Mouse (Mus musculus) bone marrow, adult 2 months (tissue): ENCODE measurements around the gene Ppef2. TPM values are rescaled to one million over a fixed set of nuclear protein-coding genes. Genes with fewer than 3 reads are reported as not detected.
A peak's percentile ranks its signal among the peaks of the same experiment; 100 is the strongest.

Experiments
- H3K27ac ChIP-seq: fragments of 200-500 bp; 2 replicates; pipeline ENCODE4 v1.5.1; 2012; ENCODE audit warnings: low read depth, mild to moderate bottlenecking, control low read depth, inconsistent platforms, low read length; ENCODE audit not compliant: control insufficient read depth, poor library complexity, insufficient read depth
- H3K4me1 ChIP-seq: fragments of 200-500 bp; 2 replicates; pipeline ENCODE4 v1.6.1; 2011; ENCODE audit warnings: low read length; ENCODE audit not compliant: control insufficient read depth, insufficient read depth
- H3K4me3 ChIP-seq: fragments of 200-500 bp; replicated peaks from 2 replicates; pipeline ENCODE3; 2011; ENCODE audit warnings: mild to moderate bottlenecking, low read depth, low read length, control low read depth; ENCODE audit not compliant: control insufficient read depth
- CTCF ChIP-seq: fragments of 200-500 bp; IDR thresholded peaks from 2 replicates; pipeline ENCODE4 v1.5.1; 2011; ENCODE audit warnings: low read length, control low read depth; ENCODE audit not compliant: control insufficient read depth, insufficient read depth
- POLR2A ChIP-seq: fragments of 200-500 bp; IDR thresholded peaks from 2 replicates; pipeline ENCODE4 v1.6.1; 2011; ENCODE audit warnings: low read depth, mild to moderate bottlenecking, control low read depth, low read length, borderline replicate concordance; ENCODE audit not compliant: control insufficient read depth
- WGBS: fragments of 180-500 bp; shearing (Covaris S2); methylation state at CpG from one replicate; pipeline ENCODE4 v1.1.7; 2018; 5-methylcytosine and 5-hydroxymethylcytosine counted together
- polyA plus RNA-seq: library from polyadenylated mRNA; stranded (reverse); fragments of >200 nt; gene quantifications from 2 replicates; pipeline ENCODE4 v1.2.4, GENCODE M21; 2011; ENCODE audit warnings: low replicate concordance; ENCODE audit not compliant: missing spikeins, insufficient read depth, insufficient read length

The Ppef2 gene
- polyA plus RNA-seq, 1 experiment: not detected

DNA sequence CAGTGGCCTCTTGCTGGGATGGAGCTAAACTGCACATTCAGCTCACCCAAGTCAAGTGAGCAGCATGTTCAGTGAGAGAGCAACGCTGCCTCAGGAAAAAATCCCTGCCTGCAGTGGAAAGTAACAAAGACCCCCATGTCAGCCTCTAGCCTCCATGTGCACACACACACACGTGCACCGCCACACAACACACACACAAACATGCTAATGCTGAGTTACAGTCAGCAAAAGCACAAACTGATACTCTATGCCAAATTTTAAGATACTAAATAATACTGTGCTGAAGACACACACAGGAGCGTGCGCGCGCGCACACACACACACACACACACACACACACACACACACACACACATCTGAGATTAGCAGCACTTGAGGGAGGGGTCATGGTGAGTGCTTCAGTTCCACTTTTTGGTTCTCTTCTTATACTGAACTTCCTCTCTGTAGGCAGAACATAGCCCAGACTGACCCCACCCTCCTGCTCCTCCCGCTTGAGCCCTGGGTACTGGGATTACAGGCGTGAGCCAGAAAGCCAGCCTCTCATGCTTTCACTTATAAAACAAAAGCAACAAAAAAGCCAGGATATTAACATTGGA, 23.0 kb upstream of the Ppef2 start:
- WGBS: 9% methylated on average over 10 of the region's 10 CpGs
- H3K4me3 ChIP-seq: peak overlapping the region; percentile 27
- H3K27ac ChIP-seq: peak overlapping the region; percentile 51; the same call in 1 of the 2 replicates
- no peak for TF ChIP-seq CTCF
- no peak for TF ChIP-seq POLR2A
- H3K4me1 ChIP-seq: peaks cover 7% of the 10 kb centered on the region

DNA sequence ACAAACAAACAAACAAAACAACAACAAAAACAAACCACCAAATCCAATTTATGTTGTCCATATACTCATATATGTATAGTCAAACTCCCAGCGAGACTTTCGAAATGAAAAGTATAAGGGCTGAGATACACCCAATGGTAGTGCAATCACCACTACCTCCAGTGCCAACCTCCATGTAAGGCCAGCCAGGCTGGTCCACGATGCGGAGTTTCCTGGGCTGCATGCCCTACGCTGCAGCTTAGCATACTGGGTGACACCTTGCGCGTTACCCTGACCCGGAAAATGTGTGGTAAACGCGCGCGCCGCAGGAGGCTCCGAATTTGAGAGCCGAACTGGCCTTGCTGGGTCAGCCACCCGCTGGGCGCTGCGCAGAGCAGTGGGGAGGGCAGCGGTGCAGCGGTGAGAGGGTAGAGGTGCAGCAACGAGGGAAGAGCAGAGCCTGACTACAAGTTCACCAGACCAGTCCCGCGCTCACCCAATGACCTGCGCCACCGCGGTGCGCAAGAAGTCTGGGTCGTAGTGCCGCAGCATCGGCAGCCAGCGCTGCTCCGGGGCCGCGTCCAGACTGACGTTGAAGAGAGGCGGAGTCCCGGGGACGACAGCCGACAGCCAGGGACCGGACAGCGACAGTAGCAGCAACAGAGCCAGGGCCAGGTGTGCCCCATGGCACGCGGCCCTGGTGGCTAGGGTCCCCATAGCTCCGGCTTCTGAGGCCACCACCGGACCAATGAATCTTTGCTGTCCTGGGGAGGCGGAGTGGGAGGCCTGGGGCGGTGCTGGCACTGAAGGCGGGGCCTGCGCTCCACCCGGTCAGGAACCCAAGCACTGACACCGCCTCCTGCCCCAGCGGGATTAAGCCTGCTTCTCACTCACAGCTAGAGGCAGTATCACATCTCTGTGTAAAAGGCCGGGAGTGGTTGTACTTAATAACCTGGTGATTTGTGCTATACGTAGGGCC, 21.6 kb upstream of the Ppef2 start, which contains the start of gene Naaa:
Gene Naaa (minus strand): TSS at position 734 of the 958 bp plus-strand sequence.
- Histone ChIP-seq H3K4me3 (peak within 1 kb of the TSS; percentile 77), H3K4me1 (peaks cover 5% of the 10 kb centered on the region), H3K27ac (peak within 1 kb of the TSS; percentile 88)
- WGBS: 1% methylated on average over 54 of the region's 54 CpGs
- TF ChIP-seq POLR2A (peak; percentile 84; the same call in 1 of the 2 replicates), CTCF (peak; percentile 46; the same call in 1 of the 2 replicates)

DNA sequence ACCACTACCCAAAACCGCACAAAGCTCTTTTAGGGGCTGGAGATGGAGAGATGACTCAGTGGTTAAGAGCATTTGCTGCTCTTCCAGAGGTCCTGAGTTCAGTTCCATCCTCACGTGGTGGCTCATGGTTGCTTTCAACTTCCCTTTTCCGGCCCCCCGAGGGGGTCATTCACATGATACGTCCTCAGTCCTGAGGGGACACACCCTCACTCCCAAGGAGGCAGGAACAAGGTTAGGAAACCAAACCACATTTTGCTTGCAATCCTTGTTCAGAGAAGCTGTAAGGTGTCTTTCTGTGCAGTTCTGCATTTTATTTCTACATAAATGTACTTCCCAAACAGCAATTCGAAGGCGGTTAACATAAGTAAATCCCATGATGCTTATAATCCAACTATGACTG, 14.4 kb upstream of the Ppef2 start:
- no peak for TF ChIP-seq POLR2A
- TF ChIP-seq CTCF: no peak
- peaks cover 3% of the 10 kb centered on the region for H3K4me1 ChIP-seq
- H3K4me3 ChIP-seq: no peak overlapping the region
- no peak overlapping the region for H3K27ac ChIP-seq
- whole genome bisulfite sequencing: 36% methylated on average over 7 of the region's 7 CpGs

DNA sequence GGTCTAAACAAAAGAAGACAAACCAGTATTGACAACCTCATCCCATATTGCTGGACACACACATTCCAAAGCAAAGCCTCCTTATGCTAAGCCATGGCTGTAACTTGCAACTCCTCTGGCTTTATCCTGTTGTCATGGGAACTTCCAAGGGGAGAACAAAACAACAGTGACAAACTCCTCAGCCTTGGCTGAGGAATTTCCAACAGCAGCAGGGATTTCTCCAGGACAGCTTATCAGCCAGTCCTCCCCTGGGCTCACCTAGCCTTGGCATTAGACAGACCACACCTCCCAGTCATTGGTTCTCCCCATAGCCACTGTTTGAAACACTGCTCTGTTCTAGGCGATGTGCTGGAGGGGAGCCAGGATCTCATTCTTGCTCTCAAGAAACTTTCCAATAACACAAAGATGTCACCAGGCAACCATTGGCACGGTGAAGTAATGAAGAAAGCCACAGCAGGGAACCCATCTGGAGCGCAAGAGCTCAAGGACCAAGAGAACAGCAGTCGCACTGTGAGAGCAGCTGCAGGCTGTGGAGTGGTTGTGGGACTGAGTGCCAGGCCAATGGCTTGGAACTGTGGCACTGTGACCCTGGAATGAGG, 7.8 kb upstream of the Ppef2 start:
- H3K27ac ChIP-seq: no peak overlapping the region
- no peak overlapping the region for H3K4me3 ChIP-seq
- peaks cover 2% of the 10 kb centered on the region; the same call in 1 of the 2 replicates for H3K4me1 ChIP-seq
- TF ChIP-seq CTCF (no peak), POLR2A (no peak)
- 81% methylated on average over 4 of the region's 4 CpGs for WGBS

DNA sequence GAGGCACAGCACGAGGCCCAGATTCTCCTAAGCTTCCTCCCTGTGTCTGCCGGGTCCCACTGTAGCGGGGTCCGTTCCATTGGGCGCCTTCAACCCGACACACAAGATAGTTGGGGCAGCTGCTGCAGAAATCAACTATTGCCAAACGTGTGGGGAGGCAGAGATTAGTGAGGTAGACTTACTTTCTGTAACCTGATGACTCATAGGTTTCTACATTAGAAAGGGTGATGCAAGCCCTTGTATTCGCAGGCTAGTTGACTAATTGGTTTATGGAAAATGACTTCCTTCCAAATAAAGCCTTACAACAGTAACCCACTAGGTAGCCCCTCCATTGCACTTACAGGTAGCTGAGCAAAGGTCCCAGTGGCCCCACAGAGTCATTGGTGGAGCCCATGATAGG, 6.6 kb upstream of the Ppef2 start:
- no peak overlapping the region for H3K27ac ChIP-seq
- no peak for TF ChIP-seq CTCF
- TF ChIP-seq POLR2A: no peak
- WGBS: 63% methylated on average over 8 of the region's 8 CpGs
- H3K4me3 ChIP-seq: no peak overlapping the region
- peaks cover 2% of the 10 kb centered on the region; the same call in 1 of the 2 replicates for H3K4me1 ChIP-seq

DNA sequence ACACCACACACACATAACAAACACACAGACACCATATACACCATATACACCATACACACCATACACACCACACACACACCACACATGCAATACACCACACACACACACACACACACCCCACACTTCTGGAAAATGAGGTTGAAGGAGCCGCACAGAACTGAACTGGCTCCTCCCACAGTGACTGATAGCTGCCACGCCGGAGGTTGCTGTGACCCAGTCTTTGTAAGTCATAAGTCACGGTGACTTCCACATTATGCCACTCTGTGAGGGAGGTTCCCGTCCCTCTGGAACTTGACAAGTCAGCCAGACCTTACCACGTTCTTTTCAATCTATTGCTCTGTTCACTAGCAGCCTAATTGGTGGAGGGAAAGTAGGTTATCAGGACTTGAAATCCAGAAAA, 1.6 kb downstream of the Ppef2 start:
- no peaks in the 10 kb centered on the region for H3K4me1 ChIP-seq
- 9% methylated on average over 6 of the region's 6 CpGs for WGBS
- no peak overlapping the region for H3K4me3 ChIP-seq
- H3K27ac ChIP-seq: no peak overlapping the region
- TF ChIP-seq CTCF (no peak), POLR2A (no peak)

DNA sequence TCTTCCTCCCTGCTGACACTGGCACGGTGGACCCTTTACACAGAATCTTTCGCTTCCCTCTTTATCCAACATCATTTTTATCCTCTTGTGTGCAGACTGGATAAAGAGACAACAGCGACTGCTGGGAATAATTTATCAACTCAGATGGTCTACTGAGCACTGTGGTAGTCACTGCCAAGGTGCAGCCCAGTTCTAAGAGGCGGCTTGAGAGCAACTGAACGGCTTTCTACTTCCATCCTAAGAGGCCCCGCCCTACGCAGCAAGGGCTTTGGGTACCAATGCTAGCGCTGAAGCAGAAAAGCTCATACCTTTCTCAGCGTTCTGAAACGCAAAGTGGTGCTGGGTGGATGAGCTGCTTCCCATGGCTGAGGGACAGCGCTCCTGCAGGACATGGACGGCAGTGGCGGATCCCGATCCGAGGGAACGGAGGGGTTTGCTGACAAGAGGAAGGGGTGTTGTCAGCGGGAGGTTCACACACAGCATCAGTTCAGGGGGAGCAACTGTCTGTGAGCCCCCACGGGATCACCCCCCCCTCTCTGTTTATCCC, 3.2 kb downstream of the Ppef2 start:
- WGBS: 35% methylated on average over 18 of the region's 18 CpGs
- Histone ChIP-seq H3K27ac (no peak overlapping the region), H3K4me1 (no peaks in the 10 kb centered on the region), H3K4me3 (no peak overlapping the region)
- TF ChIP-seq CTCF (0 out of 2 replicates have a peak, but pooled peaks have one; percentile 3), POLR2A (no peak)

DNA sequence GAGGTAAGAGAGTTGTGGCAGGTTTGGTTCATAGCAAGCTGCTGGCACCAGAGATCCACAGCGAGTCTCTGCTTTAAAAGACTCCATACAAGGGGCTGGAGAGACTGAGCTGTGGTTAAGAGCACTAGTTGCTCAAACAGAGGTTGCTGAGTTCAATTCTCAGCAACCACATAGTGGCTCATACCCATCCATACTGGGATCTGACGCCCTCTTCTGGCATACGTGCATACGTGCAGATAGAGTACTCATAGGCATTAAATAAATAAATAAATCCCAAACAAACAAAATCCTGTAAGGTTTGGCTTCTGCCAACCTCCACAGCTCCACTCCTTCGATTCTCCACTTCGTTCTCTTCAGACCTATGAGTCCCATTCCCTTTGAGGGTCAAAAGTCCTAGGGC, 4.0 kb downstream of the Ppef2 start:
- H3K4me1 ChIP-seq: no peaks in the 10 kb centered on the region
- no peak overlapping the region for H3K4me3 ChIP-seq
- H3K27ac ChIP-seq: no peak overlapping the region
- 73% methylated on average over 6 of the region's 6 CpGs for WGBS
- TF ChIP-seq CTCF (no peak), POLR2A (no peak)

DNA sequence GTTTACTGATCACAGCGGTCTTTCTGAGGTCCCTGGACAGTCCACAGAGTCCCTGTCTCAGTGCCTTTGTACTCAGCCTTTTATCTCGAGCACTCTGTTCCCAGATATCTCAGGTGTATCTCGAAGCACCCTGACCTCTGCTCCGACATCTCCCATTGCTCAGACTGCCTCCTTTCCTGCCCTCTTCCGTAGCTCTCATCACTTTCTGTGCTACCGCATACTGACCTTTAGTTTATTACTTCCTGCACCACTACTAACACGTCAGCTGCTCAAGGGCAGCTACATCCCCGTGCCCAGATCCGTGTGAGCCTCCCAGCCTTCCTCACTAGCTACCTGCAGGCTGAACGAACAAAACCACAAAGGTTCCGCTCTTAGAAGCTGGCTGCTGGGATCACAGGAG, 7.5 kb downstream of the Ppef2 start:
- TF ChIP-seq POLR2A: no peak
- no peak for TF ChIP-seq CTCF
- no peaks in the 10 kb centered on the region; the same call in 1 of the 2 replicates for H3K4me1 ChIP-seq
- no peak overlapping the region for H3K27ac ChIP-seq
- no peak overlapping the region for H3K4me3 ChIP-seq
- WGBS: 69% methylated on average over 11 of the region's 11 CpGs
